In genomic region chr2:31572915-31573635, GRCm38 (mm10) we compare ENCODE assay signal across 8 mouse cellular contexts. TPM values are rescaled to one million over a fixed set of nuclear protein-coding genes. Genes with fewer than 3 reads are reported as not detected.
DNase-seq lines count a peak whose midpoint lies in the region; ATAC-seq and TF ChIP-seq lines count a peak whose summit lies in the region.

No protein-coding gene starts in this region.

- no peak; the same call in 1 of the 2 replicates for ATAC-seq in neural tube, embryonic 11.5 days (ENCODE audit: insufficient read depth, low FRiP score, low TSS enrichment)
- ATAC-seq in forebrain, embryonic 12.5 days (ENCODE audit: low FRiP score): no peak

- DNase-seq in adrenal gland, adult 2 months: peak; percentile 27
- no peak for DNase-seq in adrenal gland, postnatal 25 days
- DNase-seq in neural tube, embryonic 11.5 days (ENCODE audit: low spot score): no peak
- DNase-seq in neural tube, embryonic 10.5 days (ENCODE audit: extremely low spot score, low spot score): no peak
- DNase-seq in limb, embryonic 10.5 days (ENCODE audit: low spot score): no peak
- no peak for DNase-seq in urinary bladder, postnatal 10 days (ENCODE audit: low spot score)

- H3ac ChIP-seq in myocyte (ENCODE audit: control insufficient read depth, insufficient read length): peak overlapping the region; percentile 92

- H3K9ac ChIP-seq in neural tube, embryonic 11.5 days (ENCODE audit: low read length): peak overlapping the region; percentile 96
- H3K9ac ChIP-seq in forebrain, embryonic 12.5 days: peak overlapping the region; percentile 94

- H3K27me3 ChIP-seq in neural tube, embryonic 11.5 days (ENCODE audit: control insufficient read depth, insufficient read depth, low read length): no peaks in the 10 kb centered on the region
- H3K27me3 ChIP-seq in forebrain, embryonic 12.5 days: peaks cover 16% of the 10 kb centered on the region; the same call in 1 of the 2 replicates
- H3K27me3 ChIP-seq in limb, embryonic 10.5 days (ENCODE audit: low read depth, poor library complexity, severe bottlenecking): no peaks in the 10 kb centered on the region
- H3K27me3 ChIP-seq in myocyte (ENCODE audit: control insufficient read depth, insufficient read depth, insufficient read length): peaks cover 4% of the 10 kb centered on the region

- peaks cover 53% of the 10 kb centered on the region for H3K79me2 ChIP-seq in myocyte (ENCODE audit: control insufficient read depth, insufficient read depth)

- peaks cover 4% of the 10 kb centered on the region; the same call in 1 of the 2 replicates for H3K36me3 ChIP-seq in neural tube, embryonic 11.5 days (ENCODE audit: control insufficient read depth, insufficient read depth, low read length)
- peaks cover 9% of the 10 kb centered on the region for H3K36me3 ChIP-seq in forebrain, embryonic 12.5 days (replicated peaks)
- H3K36me3 ChIP-seq in limb, embryonic 10.5 days: peaks cover 35% of the 10 kb centered on the region
- H3K36me3 ChIP-seq in myocyte (ENCODE audit: control insufficient read depth, insufficient read depth): no peaks in the 10 kb centered on the region

- peak overlapping the region; percentile 98 for H3K4me3 ChIP-seq in neural tube, embryonic 11.5 days (ENCODE audit: low read depth, low read length)
- peak overlapping the region; percentile 85 for H3K4me3 ChIP-seq in forebrain, embryonic 12.5 days (replicated peaks)
- peak overlapping the region; percentile 100 for H3K4me3 ChIP-seq in limb, embryonic 10.5 days
- peak overlapping the region; percentile 77 for H3K4me3 ChIP-seq in myocyte

- WGBS in neural tube, embryonic 11.5 days: 3% methylated on average over 41 of the region's 41 CpGs
- 4% methylated on average over 38 of the region's 41 CpGs for WGBS in forebrain, embryonic 12.5 days
- WGBS in limb, embryonic 10.5 days: 4% methylated on average over 41 of the region's 41 CpGs

- peak overlapping the region; percentile 85 for H3K27ac ChIP-seq in neural tube, embryonic 11.5 days (ENCODE audit: low read depth, low read length)
- peak overlapping the region; percentile 86 for H3K27ac ChIP-seq in forebrain, embryonic 12.5 days
- peak overlapping the region; percentile 97 for H3K27ac ChIP-seq in limb, embryonic 10.5 days

- TF ChIP-seq POLR2A in myocyte (IDR thresholded peaks at IDR 0.05; ENCODE audit: insufficient read length, low read depth): no peak

- no peaks in the 10 kb centered on the region for H3K9me3 ChIP-seq in neural tube, embryonic 11.5 days (ENCODE audit: control insufficient read depth, low read length)
- H3K9me3 ChIP-seq in forebrain, embryonic 12.5 days: no peaks in the 10 kb centered on the region
- H3K9me3 ChIP-seq in limb, embryonic 10.5 days (replicated peaks): no peaks in the 10 kb centered on the region

- peak overlapping the region; percentile 61 for H3K4me2 ChIP-seq in neural tube, embryonic 11.5 days (ENCODE audit: low read depth)
- H3K4me2 ChIP-seq in forebrain, embryonic 12.5 days: peak overlapping the region; percentile 84
- peak overlapping the region; percentile 92 for H3K4me2 ChIP-seq in myocyte (ENCODE audit: low read depth)

- H3K4me1 ChIP-seq in neural tube, embryonic 11.5 days (ENCODE audit: control insufficient read depth, insufficient read depth, low read length): peaks cover 7% of the 10 kb centered on the region
- H3K4me1 ChIP-seq in forebrain, embryonic 12.5 days: peaks cover 19% of the 10 kb centered on the region
- peaks cover 22% of the 10 kb centered on the region for H3K4me1 ChIP-seq in limb, embryonic 10.5 days

TF ChIP-seq in myocyte, 11 proteins besides CTCF, POLR2A, EP300 and RAD21:
- no peak for TF ChIP-seq MYOG (IDR thresholded peaks at IDR 0.05; ENCODE audit: control insufficient read depth in 1 of 3, insufficient read depth in 1 of 3, insufficient read length in 2 of 3, low read depth in 2 of 3)
TF ChIP-seq in myocyte: peak in this region for 0.

RNA-seq across cellular contexts. Expression of gene Fubp3, which starts 0.6 kb away (rescaled TPM):
- 10 to 100 TPM; 43.9 to 55.6 TPM for total RNA-seq in adrenal gland, adult 2 months (2021)
- 46.0 and 67.3 TPM in 2 replicates for polyA plus RNA-seq in adrenal gland, adult 2 months (2012; rRNA removed)
- 52.2 and 55.5 TPM in 2 replicates for total RNA-seq in adrenal gland, postnatal 25 days (2021)
- polyA plus RNA-seq in neural tube, embryonic 11.5 days (2014; fragmentation: Nextera tagmentation; extraction: Ambion mirVana): 87.0 and 90.9 TPM in 2 replicates
- 97.6 and 104 TPM in 2 replicates for polyA plus RNA-seq in forebrain, embryonic 12.5 days (2016; fragmentation: Nextera tagmentation; extraction: Ambion mirVana)
- polyA plus RNA-seq in limb, embryonic 10.5 days (2016; fragmentation: Nextera tagmentation; extraction: Ambion mirVana): 84.1 and 92.1 TPM in 2 replicates
- 20.4 TPM for polyA plus RNA-seq in myocyte (2012; fragmentation: generic; extraction: Trizol)
